Mouse (Mus musculus) forebrain, embryonic 12.5 days (tissue): ENCODE measurements around the gene Insyn1. TPM values are rescaled to one million over a fixed set of nuclear protein-coding genes. Genes with fewer than 3 reads are reported as not detected.

Experiments used
- ATAC-seq: fragments of 200-750 bp; cut with Nextera tagmentation; 2 replicates; pipeline ENCODE4 v1.8.0; 2017; ENCODE audit warnings: moderate TSS enrichment; ENCODE audit not compliant: low FRiP score
- H3K27ac ChIP-seq: fragments of 300-500 bp; sonication (generic); 2 replicates; pipeline ENCODE4 v1.5.1; 2016; ENCODE audit warnings: mild to moderate bottlenecking
- H3K27me3 ChIP-seq: fragments of 300-500 bp; sonication (generic); 2 replicates; pipeline ENCODE4 v1.6.1; 2016; ENCODE audit warnings: mild to moderate bottlenecking
- H3K36me3 ChIP-seq: fragments of 300-500 bp; sonication (generic); replicated peaks from 2 replicates; pipeline ENCODE4 v1.6.1; 2016; ENCODE audit warnings: mild to moderate bottlenecking
- H3K4me1 ChIP-seq: fragments of 300-500 bp; sonication (generic); 2 replicates; pipeline ENCODE4 v1.6.1; 2016
- H3K4me2 ChIP-seq: fragments of 300-500 bp; sonication (generic); 2 replicates; pipeline ENCODE4 v1.6.1; 2016; ENCODE audit warnings: mild to moderate bottlenecking, moderate library complexity
- H3K4me3 ChIP-seq: fragments of 300-500 bp; sonication (generic); replicated peaks from 2 replicates; pipeline ENCODE4 v1.5.1; 2016; ENCODE audit warnings: mild to moderate bottlenecking
- H3K9ac ChIP-seq: fragments of 300-500 bp; sonication (generic); 2 replicates; pipeline ENCODE4 v1.6.1; 2016; ENCODE audit warnings: mild to moderate bottlenecking
- H3K9me3 ChIP-seq: fragments of 300-500 bp; sonication (generic); 2 replicates; pipeline ENCODE4 v1.6.1; 2016
- WGBS: fragments of 180-500 bp; shearing (Covaris S2); methylation state at CpG from one replicate; pipeline ENCODE4 v1.1.7; 2016; 5-methylcytosine and 5-hydroxymethylcytosine counted together
- polyA plus RNA-seq: library from polyadenylated mRNA; unstranded; fragments of >200 nt; fragmentation: Nextera tagmentation; extraction: Ambion mirVana; gene quantifications from 2 replicates; pipeline ENCODE4 v1.2.1, GENCODE M21; 2016

Gene Insyn1
- polyA plus RNA-seq, 1 experiment from 2014 or later, result 4.7 TPM

- Histone ChIP-seq H3K9me3 (no peaks in the 10 kb centered on the region), H3K36me3 (peaks cover 9% of the 10 kb centered on the region), H3K4me1 (peaks cover 10% of the 10 kb centered on the region), H3K4me2 (no peak overlapping the region), H3K9ac (no peak overlapping the region), H3K27ac (no peak overlapping the region), H3K4me3 (no peak overlapping the region), H3K27me3 (peaks cover 15% of the 10 kb centered on the region)
- 73% methylated on average over 2 of the region's 2 CpGs for WGBS
- ATAC-seq, result no peak
Observed at GRCm38 (mm10) chr9:58495035-58495434, 6.6 kb downstream of the Insyn1 start.

GRCm38 (mm10) chr9:58496470-58497182, 8.2 kb downstream of the Insyn1 start:
- no peak overlapping the region for H3K9ac ChIP-seq
- no peaks in the 10 kb centered on the region; the same call in 1 of the 2 replicates for H3K27me3 ChIP-seq
- WGBS, result 38% methylated on average over 4 of the region's 4 CpGs
- H3K9me3 ChIP-seq, result no peaks in the 10 kb centered on the region
- H3K4me3 ChIP-seq, result no peak overlapping the region
- no peak overlapping the region for H3K4me2 ChIP-seq
- no peaks in the 10 kb centered on the region for H3K4me1 ChIP-seq
- no peak for ATAC-seq
- H3K36me3 ChIP-seq, result peaks cover 6% of the 10 kb centered on the region
- no peak overlapping the region for H3K27ac ChIP-seq

DNA sequence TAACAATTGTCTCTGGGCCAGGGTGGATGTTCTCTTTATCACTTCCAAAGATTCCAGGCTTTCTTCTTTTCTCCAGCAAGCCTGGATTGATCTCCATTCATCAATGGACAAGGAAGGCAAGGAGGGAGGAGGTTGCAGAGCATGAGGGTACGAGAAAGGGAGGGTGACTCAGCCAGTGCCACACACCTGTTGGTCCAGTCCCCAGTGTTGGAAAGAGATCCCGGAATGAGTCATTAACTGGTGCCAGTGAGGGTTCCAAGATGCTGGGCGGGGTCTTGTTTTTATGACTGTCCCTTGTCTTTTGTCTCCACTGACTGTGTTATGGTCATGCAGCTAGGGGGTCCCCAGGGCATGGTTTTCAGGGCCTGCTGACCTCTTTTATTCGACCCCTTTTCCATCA, 9.5 kb downstream of the Insyn1 start:
- Histone ChIP-seq H3K36me3 (peaks cover 6% of the 10 kb centered on the region; the same call in 1 of the 2 replicates), H3K9me3 (no peaks in the 10 kb centered on the region), H3K27me3 (no peaks in the 10 kb centered on the region), H3K4me3 (no peak overlapping the region), H3K27ac (no peak overlapping the region), H3K4me1 (no peaks in the 10 kb centered on the region), H3K4me2 (no peak overlapping the region), H3K9ac (no peak overlapping the region)
- 67% methylated on average over 4 of the region's 4 CpGs for WGBS
- ATAC-seq, result no peak

DNA sequence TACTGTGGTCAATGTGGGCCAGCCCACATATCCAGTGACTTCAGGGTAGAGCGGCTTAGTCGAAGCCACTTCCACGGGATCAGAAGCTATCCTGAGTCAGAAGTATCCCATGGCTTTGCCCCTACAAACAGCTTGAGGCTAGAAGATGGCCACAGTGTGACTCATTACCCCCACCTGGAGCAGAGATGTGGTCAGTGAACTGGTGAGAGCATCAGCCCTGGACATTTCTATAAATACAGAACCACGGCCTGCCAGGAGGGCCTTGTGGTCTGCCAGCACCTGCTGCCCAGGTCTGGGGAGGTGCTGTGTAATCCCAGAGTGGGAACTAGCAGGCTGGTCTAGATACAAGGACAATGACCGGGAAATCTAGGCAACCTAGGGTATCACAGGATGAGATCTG, 12.5 kb downstream of the Insyn1 start:
- H3K9ac ChIP-seq, result no peak overlapping the region
- H3K36me3 ChIP-seq, result peaks cover 6% of the 10 kb centered on the region; the same call in 1 of the 2 replicates
- no peaks in the 10 kb centered on the region for H3K9me3 ChIP-seq
- H3K4me1 ChIP-seq, result no peaks in the 10 kb centered on the region
- WGBS, result 88% methylated on average over 5 of the region's 5 CpGs
- no peak overlapping the region for H3K4me3 ChIP-seq
- no peaks in the 10 kb centered on the region for H3K27me3 ChIP-seq
- ATAC-seq, result no peak
- no peak overlapping the region for H3K4me2 ChIP-seq
- no peak overlapping the region for H3K27ac ChIP-seq

DNA sequence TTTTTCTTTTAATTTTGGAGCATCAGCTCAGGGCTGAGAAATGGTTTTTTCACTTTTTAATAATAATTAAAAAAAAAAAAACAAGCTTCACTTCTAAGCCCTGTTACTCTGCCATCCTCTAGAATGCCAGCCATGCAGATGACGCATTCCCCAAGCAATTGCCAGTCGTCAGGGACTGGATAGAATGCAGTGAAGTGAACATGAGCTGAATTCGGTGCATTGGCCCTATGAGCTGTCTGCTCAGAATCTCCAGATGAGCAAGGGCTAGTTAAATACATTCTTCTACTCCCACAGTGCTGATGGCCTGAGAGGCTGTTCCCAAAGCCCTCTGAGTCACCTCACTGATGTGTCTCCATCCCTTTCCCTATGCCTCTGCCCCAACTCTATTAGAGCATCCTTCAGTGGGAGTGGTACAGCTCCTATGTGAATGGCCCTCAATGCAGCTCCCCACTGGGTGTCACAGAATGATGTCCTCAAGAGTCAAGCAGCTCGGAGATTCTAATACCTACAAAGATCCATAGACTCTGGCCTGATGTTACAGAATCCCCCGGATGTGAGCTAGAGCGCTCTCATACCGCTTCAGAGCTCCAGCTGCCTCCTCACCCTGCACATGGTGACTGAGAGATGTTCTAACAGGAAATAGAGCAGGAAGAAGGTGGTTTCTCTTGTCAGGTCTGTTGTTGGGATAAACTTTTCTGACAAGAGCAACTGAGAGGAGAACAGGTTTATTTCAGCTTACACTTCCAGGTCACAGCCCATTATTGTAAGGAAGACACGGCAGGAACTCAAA, 19.0 kb downstream of the Insyn1 start:
- H3K9ac ChIP-seq, result no peak overlapping the region
- no peak for ATAC-seq
- H3K4me2 ChIP-seq, result no peak overlapping the region
- H3K4me1 ChIP-seq, result no peaks in the 10 kb centered on the region
- H3K4me3 ChIP-seq, result no peak overlapping the region
- H3K36me3 ChIP-seq, result no peaks in the 10 kb centered on the region
- no peaks in the 10 kb centered on the region for H3K9me3 ChIP-seq
- 81% methylated on average over 8 of the region's 8 CpGs for WGBS
- no peak overlapping the region for H3K27ac ChIP-seq
- H3K27me3 ChIP-seq, result no peaks in the 10 kb centered on the region

DNA sequence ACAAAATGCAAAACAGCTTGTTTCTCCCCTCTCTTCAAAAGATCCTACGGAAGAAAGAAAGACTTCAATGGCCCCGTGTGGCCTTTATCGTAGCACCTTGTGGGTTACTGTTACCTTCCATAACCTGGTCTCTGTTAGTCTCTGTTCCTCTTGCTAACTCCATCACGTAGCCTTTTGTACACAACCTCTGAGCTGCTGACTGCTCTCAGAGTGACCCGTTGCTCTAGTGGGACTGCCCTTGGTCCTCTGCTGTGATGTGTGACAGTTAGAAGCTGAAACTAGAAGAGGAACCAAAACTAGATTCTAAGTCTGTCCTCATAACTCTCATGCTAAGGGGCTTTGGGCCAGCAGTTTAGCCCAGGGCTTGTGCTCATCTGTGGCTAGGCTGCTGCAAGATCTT, 22.0 kb downstream of the Insyn1 start:
- H3K36me3 ChIP-seq, result no peaks in the 10 kb centered on the region
- H3K9me3 ChIP-seq, result no peaks in the 10 kb centered on the region
- no peaks in the 10 kb centered on the region for H3K27me3 ChIP-seq
- WGBS, result 84% methylated on average over 5 of the region's 5 CpGs
- H3K4me2 ChIP-seq, result no peak overlapping the region
- H3K9ac ChIP-seq, result no peak overlapping the region
- peaks cover 8% of the 10 kb centered on the region; the same call in 1 of the 2 replicates for H3K4me1 ChIP-seq
- no peak overlapping the region for H3K27ac ChIP-seq
- no peak overlapping the region for H3K4me3 ChIP-seq
- no peak for ATAC-seq

- WGBS, result 38% methylated on average over 5 of the region's 5 CpGs
- Histone ChIP-seq H3K4me3 (no peak overlapping the region), H3K9ac (no peak overlapping the region), H3K4me1 (peaks cover 17% of the 10 kb centered on the region), H3K9me3 (no peaks in the 10 kb centered on the region), H3K36me3 (no peaks in the 10 kb centered on the region), H3K4me2 (no peak overlapping the region), H3K27ac (no peak overlapping the region; the same call in 1 of the 2 replicates), H3K27me3 (no peaks in the 10 kb centered on the region)
- no peak; the same call in 1 of the 2 replicates for ATAC-seq
Observed at GRCm38 (mm10) chr9:58513749-58514148, 25.3 kb downstream of the Insyn1 start.

DNA sequence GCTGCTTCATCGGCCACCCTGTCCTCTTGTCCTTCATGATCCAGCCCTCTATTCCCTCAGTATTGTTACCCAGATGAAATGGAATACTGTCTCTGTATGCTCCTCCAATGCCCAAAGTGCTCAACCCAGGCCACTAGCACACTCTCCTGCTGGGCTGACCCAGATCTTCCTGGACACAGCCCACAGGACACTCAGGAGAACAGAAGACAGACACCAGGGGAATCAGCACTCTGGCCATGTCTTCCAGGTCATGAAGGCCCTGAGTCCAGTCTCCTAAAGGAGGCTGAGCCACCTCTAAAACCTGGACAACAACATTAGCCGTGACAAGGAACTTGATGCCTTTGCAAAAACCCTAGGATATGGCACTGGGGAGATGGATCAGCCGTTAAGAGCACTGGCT, 28.1 kb downstream of the Insyn1 start:
- WGBS, result 87% methylated on average over 3 of the region's 3 CpGs
- Histone ChIP-seq H3K4me1 (peaks cover 18% of the 10 kb centered on the region), H3K9me3 (no peaks in the 10 kb centered on the region), H3K9ac (no peak overlapping the region), H3K36me3 (no peaks in the 10 kb centered on the region), H3K4me3 (no peak overlapping the region), H3K4me2 (no peak overlapping the region), H3K27me3 (no peaks in the 10 kb centered on the region), H3K27ac (no peak overlapping the region)
- no peak for ATAC-seq

- H3K4me2 ChIP-seq, result no peak overlapping the region
- H3K4me1 ChIP-seq, result peaks cover 18% of the 10 kb centered on the region
- no peaks in the 10 kb centered on the region for H3K36me3 ChIP-seq
- H3K9ac ChIP-seq, result no peak overlapping the region
- H3K4me3 ChIP-seq, result no peak overlapping the region
- H3K9me3 ChIP-seq, result no peaks in the 10 kb centered on the region
- no peak for ATAC-seq
- H3K27me3 ChIP-seq, result no peaks in the 10 kb centered on the region
- H3K27ac ChIP-seq, result no peak overlapping the region
- 51% methylated on average over 9 of the region's 9 CpGs for WGBS
Observed at GRCm38 (mm10) chr9:58517866-58518750, 29.7 kb downstream of the Insyn1 start.

DNA sequence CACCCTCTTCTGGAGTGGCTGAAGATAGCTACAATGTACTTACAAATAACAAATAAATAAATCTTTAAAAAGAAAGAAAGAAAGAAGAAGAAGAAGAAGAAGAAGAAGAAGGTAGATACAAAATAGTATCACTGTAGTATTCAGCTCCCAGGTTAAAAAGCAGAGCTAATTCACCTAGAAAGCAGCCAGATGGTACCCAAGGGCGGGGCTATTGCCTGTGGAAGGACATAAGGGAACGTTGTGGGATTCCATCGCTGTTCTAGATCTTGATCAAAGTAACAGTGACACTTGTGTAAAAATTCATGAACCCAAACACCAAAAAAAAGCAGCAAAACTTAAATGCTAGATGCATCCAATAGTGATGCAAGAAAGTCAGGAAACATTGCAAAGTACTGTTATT, 31.6 kb downstream of the Insyn1 start:
- 83% methylated on average over 3 of the region's 3 CpGs for WGBS
- H3K9ac ChIP-seq, result no peak overlapping the region
- H3K27me3 ChIP-seq, result no peaks in the 10 kb centered on the region
- no peaks in the 10 kb centered on the region for H3K9me3 ChIP-seq
- no peak overlapping the region for H3K4me3 ChIP-seq
- H3K4me2 ChIP-seq, result no peak overlapping the region
- H3K27ac ChIP-seq, result no peak overlapping the region
- H3K4me1 ChIP-seq, result peaks cover 10% of the 10 kb centered on the region
- ATAC-seq, result no peak
- peaks cover 9% of the 10 kb centered on the region for H3K36me3 ChIP-seq

GRCm38 (mm10) chr9:58520816-58521581, 32.6 kb downstream of the Insyn1 start:
- ATAC-seq, result no peak
- Histone ChIP-seq H3K27ac (no peak overlapping the region), H3K36me3 (peaks cover 18% of the 10 kb centered on the region), H3K27me3 (no peaks in the 10 kb centered on the region), H3K4me3 (no peak overlapping the region), H3K9me3 (no peaks in the 10 kb centered on the region), H3K4me1 (peaks cover 10% of the 10 kb centered on the region), H3K4me2 (no peak overlapping the region), H3K9ac (no peak overlapping the region)
- 78% methylated on average over 5 of the region's 5 CpGs for WGBS
